Mouse (Mus musculus): Measurements from ENCODE around the gene Prox2.

DNA sequence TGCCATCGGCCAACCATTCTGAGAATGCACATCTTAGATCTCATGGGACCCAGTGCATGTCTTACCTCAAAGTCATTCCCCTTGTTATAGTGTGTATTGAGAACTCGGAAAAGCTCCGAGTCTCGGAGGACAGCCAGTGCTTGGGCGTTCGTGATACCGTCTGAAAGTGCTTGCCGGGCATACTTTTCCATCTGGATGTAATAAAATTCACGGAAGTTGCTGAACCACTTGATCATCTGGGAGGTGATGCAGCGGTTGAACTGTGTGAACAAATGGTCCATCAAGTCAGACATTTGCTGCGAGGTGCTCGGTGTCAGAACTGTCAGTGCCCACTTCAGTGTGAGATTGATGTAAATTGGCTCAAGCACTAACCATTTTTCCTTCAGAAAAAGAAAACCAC lies 22.7 kb downstream of the Prox2 start:
- TF ChIP-seq CTCF (IDR thresholded peaks at IDR 0.05; ENCODE audit: borderline replicate concordance, control insufficient read depth, extremely low read depth, insufficient read depth, low read length, poor library complexity) (no peak), POLR2A (IDR thresholded peaks at IDR 0.05; ENCODE audit: control insufficient read depth, extremely low read depth, insufficient read depth, low read length, poor library complexity) (no peak)
